Mouse (Mus musculus) lung, postnatal 0 days (tissue): Measurements from ENCODE around the gene C87436. TPM values are rescaled to one million over a fixed set of nuclear protein-coding genes. Genes with fewer than 3 reads are reported as not detected.

ENCODE experiments used
- ATAC-seq: fragments of 200-750 bp; cut with Nextera tagmentation; 2 replicates; pipeline ENCODE4 v1.8.0; 2017; ENCODE audit warnings: moderate library complexity
- DNase-seq: peaks from one replicate; pipeline ENCODE4 v3.0.0-alpha.2; 2016; ENCODE audit warnings: low spot score
- H3K27ac ChIP-seq: fragments of 300-500 bp; sonication (generic); 2 replicates; pipeline ENCODE4 v1.5.1; 2014; ENCODE audit warnings: antibody characterized with exemption, mild to moderate bottlenecking, low read length, mixed read lengths
- H3K27me3 ChIP-seq: fragments of 300-500 bp; sonication (generic); replicated peaks from 2 replicates; pipeline ENCODE4 v1.6.1; 2014; ENCODE audit warnings: low read length, mixed read lengths; ENCODE audit not compliant: insufficient read depth
- H3K36me3 ChIP-seq: fragments of 300-500 bp; sonication (generic); 2 replicates; pipeline ENCODE4 v1.6.1; 2014; ENCODE audit warnings: low read length, mixed read lengths; ENCODE audit not compliant: insufficient read depth
- H3K4me1 ChIP-seq: fragments of 300-500 bp; sonication (generic); 2 replicates; pipeline ENCODE4 v1.6.1; 2014; ENCODE audit warnings: antibody characterized with exemption, low read depth, low read length, mixed read lengths; ENCODE audit not compliant: insufficient read depth
- H3K4me2 ChIP-seq: fragments of 300-500 bp; sonication (generic); replicated peaks from 2 replicates; pipeline ENCODE4 v1.6.1; 2014; ENCODE audit warnings: low read depth, mild to moderate bottlenecking, low read length, moderate library complexity, mixed read lengths
- H3K4me3 ChIP-seq: fragments of 300-500 bp; sonication (generic); 2 replicates; pipeline ENCODE4 v1.5.1; 2014; ENCODE audit warnings: low read depth, low read length
- H3K9ac ChIP-seq: fragments of 300-500 bp; sonication (generic); replicated peaks from 2 replicates; pipeline ENCODE4 v1.6.1; 2014; ENCODE audit warnings: low read depth, mild to moderate bottlenecking
- H3K9me3 ChIP-seq: fragments of 300-500 bp; sonication (generic); 2 replicates; pipeline ENCODE4 v1.6.1; 2016; ENCODE audit warnings: low read length, mixed read lengths
- CTCF ChIP-seq: IDR thresholded peaks from 2 replicates; pipeline ENCODE4 v1.5.1; 2016; ENCODE audit warnings: antibody characterized with exemption, mild to moderate bottlenecking
- EP300 ChIP-seq: IDR thresholded peaks from 2 replicates; pipeline ENCODE4 v1.6.1; 2016; ENCODE audit warnings: antibody characterized with exemption, mild to moderate bottlenecking, control low read depth
- WGBS: fragments of 180-500 bp; shearing (Covaris S2); extraction: QIAGEN DNeasy Blood & Tissue Kit; methylation state at CpG from one replicate; pipeline ENCODE4 v1.1.7; 2014; 5-methylcytosine and 5-hydroxymethylcytosine counted together
- polyA plus RNA-seq: library from polyadenylated mRNA; unstranded; fragments of >200 nt; fragmentation: Nextera tagmentation; extraction: Ambion mirVana; gene quantifications from 2 replicates; pipeline ENCODE4 v1.2.1, GENCODE M21; 2015

C87436 gene
- polyA plus RNA-seq, 1 experiment from 2014 or later = 23.5 TPM

GRCm38 (mm10) chr6:86499571-86500109, 61.5 kb downstream of the C87436 start:
- no peaks in the 10 kb centered on the region for H3K27me3 ChIP-seq
- TF ChIP-seq CTCF (no peak), EP300 (no peak)
- no peaks in the 10 kb centered on the region for H3K36me3 ChIP-seq
- DNase-seq (no peak), ATAC-seq (no peak)
- no peak overlapping the region for H3K4me2 ChIP-seq
- H3K4me3 ChIP-seq = no peak overlapping the region
- 60% methylated on average over 5 of the region's 5 CpGs for WGBS
- H3K27ac ChIP-seq = no peak overlapping the region
- H3K9me3 ChIP-seq = no peaks in the 10 kb centered on the region
- H3K9ac ChIP-seq = no peak overlapping the region
- peaks cover 13% of the 10 kb centered on the region; the same call in 1 of the 2 replicates for H3K4me1 ChIP-seq

GRCm38 (mm10) chr6:86503513-86503912, 65.3 kb downstream of the C87436 start:
- DNase-seq (no peak), ATAC-seq (no peak)
- H3K9ac ChIP-seq = no peak overlapping the region
- H3K4me2 ChIP-seq = no peak overlapping the region
- H3K36me3 ChIP-seq = no peaks in the 10 kb centered on the region
- no peak overlapping the region for H3K4me3 ChIP-seq
- H3K9me3 ChIP-seq = no peaks in the 10 kb centered on the region
- 62% methylated on average over 4 of the region's 4 CpGs for WGBS
- no peaks in the 10 kb centered on the region for H3K4me1 ChIP-seq
- no peak for TF ChIP-seq EP300
- no peak for TF ChIP-seq CTCF
- H3K27ac ChIP-seq = no peak overlapping the region
- H3K27me3 ChIP-seq = no peaks in the 10 kb centered on the region

DNA sequence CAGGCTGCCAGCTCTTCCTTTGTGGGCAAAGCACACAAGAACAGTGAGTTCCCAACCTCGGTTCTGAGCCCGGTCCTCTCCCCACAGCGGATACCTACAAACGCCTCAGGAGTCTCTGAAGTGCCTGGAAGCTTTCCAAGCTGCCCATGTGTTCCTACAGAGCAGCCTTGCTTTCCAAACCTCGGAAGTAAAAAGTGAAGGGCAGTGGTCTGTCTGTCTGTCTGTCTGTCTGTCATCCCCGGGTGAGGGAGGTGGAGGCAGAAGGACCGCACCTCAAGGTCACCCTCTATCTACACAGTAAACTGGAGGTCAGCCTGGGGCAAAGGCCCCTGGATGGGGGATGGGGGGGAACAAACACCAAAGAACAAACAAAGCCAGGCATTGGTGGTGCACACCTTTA, 67.5 kb downstream of the C87436 start:
- peak; percentile 37; the same call in 1 of the 2 replicates for ATAC-seq
- Histone ChIP-seq H3K27ac (no peak overlapping the region), H3K9me3 (no peaks in the 10 kb centered on the region), H3K9ac (no peak overlapping the region), H3K27me3 (no peaks in the 10 kb centered on the region), H3K4me2 (no peak overlapping the region), H3K4me3 (no peak overlapping the region), H3K36me3 (no peaks in the 10 kb centered on the region), H3K4me1 (no peaks in the 10 kb centered on the region)
- peak; percentile 69 for DNase-seq
- TF ChIP-seq EP300 (no peak), CTCF (no peak)
- 46% methylated on average over 7 of the region's 7 CpGs for WGBS

GRCm38 (mm10) chr6:86506309-86506708, 68.1 kb downstream of the C87436 start:
- no peak overlapping the region for H3K4me3 ChIP-seq
- WGBS = 77% methylated on average over 3 of the region's 3 CpGs
- no peaks in the 10 kb centered on the region for H3K9me3 ChIP-seq
- ATAC-seq (no peak), DNase-seq (no peak)
- TF ChIP-seq EP300 (no peak), CTCF (no peak)
- no peak overlapping the region for H3K4me2 ChIP-seq
- no peak overlapping the region for H3K27ac ChIP-seq
- no peaks in the 10 kb centered on the region for H3K27me3 ChIP-seq
- no peak overlapping the region for H3K9ac ChIP-seq
- no peaks in the 10 kb centered on the region for H3K36me3 ChIP-seq
- H3K4me1 ChIP-seq = no peaks in the 10 kb centered on the region

DNA sequence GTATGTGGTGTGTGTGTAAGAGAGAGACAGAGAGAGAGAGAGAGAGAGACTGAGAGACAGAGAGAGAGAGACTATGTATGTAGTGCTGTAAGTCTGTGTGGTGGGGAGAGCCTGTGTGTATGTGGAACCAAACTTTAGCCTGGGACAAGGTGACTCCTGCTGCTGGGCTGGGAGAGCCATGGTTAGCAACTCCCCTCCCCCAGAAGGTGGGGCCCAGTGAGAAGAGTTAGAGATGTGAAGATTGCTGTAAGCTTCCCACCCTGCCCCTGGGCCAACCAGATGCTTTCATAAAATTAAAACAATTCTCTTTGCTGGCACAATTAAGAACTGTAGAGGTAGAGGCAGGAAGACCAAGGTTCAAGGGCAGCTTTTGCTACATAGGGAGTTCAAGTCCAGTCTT, 68.9 kb downstream of the C87436 start:
- H3K9ac ChIP-seq = no peak overlapping the region
- H3K27ac ChIP-seq = no peak overlapping the region
- H3K9me3 ChIP-seq = no peaks in the 10 kb centered on the region
- ATAC-seq (no peak), DNase-seq (no peak)
- H3K27me3 ChIP-seq = no peaks in the 10 kb centered on the region
- H3K36me3 ChIP-seq = no peaks in the 10 kb centered on the region
- no peak overlapping the region for H3K4me3 ChIP-seq
- no peaks in the 10 kb centered on the region for H3K4me1 ChIP-seq
- no peak overlapping the region for H3K4me2 ChIP-seq
- TF ChIP-seq EP300 (no peak), CTCF (no peak)

DNA sequence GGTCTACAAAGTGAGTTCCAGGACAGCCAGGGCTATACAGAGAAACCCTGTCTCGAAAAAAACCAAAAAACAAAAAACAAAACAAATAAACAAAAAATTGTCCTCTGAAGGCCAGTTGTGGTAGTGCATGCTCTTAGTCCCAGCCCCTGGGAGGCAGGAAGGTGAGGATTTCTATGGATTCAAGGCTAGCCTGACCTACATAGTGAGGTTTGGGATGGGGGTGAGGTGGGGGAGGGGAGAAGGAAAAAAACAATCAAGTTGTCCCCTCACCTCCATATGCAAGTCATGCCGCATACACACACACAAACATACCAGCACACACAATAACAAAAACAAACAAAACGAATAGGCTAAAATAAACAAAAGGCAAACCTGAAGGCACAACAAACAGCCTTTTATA, 70.6 kb downstream of the C87436 start:
- no peak overlapping the region for H3K27ac ChIP-seq
- TF ChIP-seq EP300 (no peak), CTCF (no peak)
- ATAC-seq (no peak), DNase-seq (no peak)
- H3K36me3 ChIP-seq = no peaks in the 10 kb centered on the region
- H3K4me3 ChIP-seq = no peak overlapping the region
- no peak overlapping the region for H3K9ac ChIP-seq
- no peaks in the 10 kb centered on the region for H3K27me3 ChIP-seq
- H3K9me3 ChIP-seq = no peaks in the 10 kb centered on the region
- WGBS = 63% methylated on average over 3 of the region's 3 CpGs
- no peak overlapping the region for H3K4me2 ChIP-seq
- H3K4me1 ChIP-seq = no peaks in the 10 kb centered on the region
